Mouse (Mus musculus): ENCODE data around the gene Strip1.

Gene Strip1

GRCm38 (mm10) chr3:107593632-107594031 is 37.9 kb downstream of the Strip1 start:
- DNase-seq (ENCODE audit: low spot score) = no peak

- no peak for DNase-seq (ENCODE audit: low spot score)
Measured at GRCm38 (mm10) chr3:107591612-107592011, 39.9 kb downstream of the Strip1 start.

DNA sequence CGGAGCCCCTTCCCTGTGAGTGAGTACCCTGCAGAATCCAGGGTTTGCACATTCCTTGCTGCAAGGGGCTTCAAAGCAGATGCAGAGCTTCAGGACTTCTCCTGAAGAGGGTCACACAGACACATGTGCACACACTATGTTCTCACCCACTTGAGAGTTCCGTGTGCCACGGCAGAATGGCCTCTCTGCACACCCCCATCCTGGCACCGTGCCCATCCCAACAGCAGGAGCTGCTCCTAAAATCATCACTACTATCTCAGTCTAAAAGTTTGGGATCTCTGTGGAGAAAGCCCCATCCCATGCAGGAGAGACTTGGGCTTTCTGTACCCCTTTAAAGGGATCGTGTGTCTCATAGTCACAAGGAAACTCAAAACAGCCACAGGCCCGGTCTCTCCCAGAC is 45.0 kb downstream of the Strip1 start:
- no peak for DNase-seq (ENCODE audit: low spot score)

- DNase-seq (ENCODE audit: low spot score) = no peak
Measured at GRCm38 (mm10) chr3:107583893-107584292, 47.6 kb downstream of the Strip1 start.

DNA sequence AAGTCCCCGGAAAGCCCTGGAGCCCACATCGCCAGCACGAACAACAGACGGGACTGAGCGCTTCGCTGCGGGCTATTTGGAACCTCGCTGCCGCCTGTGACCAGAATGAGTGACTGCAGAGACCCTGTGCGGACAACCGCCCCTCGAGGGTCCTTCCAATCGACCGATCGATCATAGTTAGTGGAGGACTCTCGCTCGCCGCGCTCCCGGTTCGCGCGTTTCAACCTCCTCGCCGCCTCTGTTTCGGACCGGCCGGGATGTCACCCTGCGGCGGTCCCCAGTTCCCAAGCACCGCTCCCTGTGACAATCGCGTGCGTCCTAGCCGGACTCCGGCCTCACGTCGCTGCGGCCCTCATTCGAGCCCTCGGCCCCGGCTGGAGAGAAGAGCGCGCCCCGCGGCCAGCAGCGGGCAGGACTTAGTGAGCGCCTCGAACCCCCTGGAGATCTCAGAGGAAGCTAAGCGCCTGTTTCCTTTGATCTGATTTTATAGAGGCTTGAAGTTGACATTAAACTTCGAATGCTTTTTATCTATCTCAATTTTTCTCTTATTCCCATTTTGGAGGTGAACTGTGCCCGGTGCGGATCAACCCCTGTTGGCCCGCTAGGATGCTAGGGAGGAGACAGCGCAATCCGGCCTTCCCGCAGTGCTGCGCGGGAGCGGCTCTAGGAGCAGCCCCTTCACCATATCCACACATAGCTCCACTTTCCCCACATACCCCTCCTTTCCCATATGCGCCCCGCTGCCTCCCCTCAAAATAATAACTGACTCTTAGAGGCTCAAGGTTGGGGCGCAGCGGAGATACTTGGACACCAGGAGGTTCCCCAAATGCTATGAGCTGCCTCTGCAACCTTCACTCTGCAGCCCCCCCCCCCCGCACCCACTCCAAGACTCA is 48.4 kb downstream of the Strip1 start:
- DNase-seq (ENCODE audit: low spot score) = no peak

GRCm38 (mm10) chr3:107582130-107582874 is 49.2 kb downstream of the Strip1 start:
- DNase-seq (ENCODE audit: low spot score) = no peak

- DNase-seq (ENCODE audit: low spot score) = no peak
Measured at GRCm38 (mm10) chr3:107581103-107582010, 50.1 kb downstream of the Strip1 start.

DNA sequence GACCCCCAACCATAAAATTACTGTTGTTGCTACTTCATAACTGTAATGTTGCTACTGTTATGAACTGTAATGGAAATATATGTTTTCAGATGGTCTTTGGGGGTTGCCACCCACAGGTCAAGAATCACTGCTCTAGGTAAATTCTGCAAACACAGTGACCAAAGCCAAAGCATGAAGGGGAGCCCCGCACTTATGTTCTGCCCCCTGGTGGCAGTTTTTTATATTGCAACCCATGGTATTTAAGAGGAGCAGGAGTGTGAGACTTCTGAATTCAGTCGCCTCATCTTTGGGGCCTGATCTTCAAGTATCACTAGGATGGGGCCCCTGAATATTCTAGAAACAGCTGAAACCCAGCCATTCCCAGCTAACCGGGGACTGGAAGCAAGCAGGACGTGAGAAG is 52.0 kb downstream of the Strip1 start:
- peak; percentile 77 for DNase-seq (ENCODE audit: low spot score)

DNA sequence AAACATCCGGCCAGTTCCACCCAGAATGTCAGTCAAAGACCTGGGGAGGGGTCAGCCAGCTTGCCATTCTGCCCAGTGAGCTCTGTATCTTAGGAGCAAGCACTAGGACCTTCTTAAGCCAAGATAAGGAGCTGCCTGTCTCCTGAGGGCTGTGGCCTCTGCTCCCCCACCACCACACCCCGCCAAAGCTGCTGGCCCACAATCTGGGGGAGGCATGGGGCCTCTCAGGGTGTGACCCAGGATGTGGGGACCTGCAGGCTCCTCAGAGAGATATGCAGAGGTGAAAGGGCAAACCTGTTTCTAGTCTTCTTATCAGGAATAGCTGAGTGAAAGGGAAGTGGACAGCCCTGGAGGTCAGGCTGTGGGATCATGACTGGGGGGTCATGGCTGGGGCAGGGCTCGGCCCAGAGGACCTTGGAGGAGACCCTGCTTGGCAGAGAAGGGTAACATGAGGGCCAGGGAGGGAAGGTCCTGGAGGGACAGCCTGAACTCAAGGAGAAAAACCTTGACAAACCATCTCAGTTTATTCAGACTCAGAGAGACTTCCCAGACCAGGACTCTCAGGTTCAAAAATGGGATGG is 53.6 kb downstream of the Strip1 start:
- DNase-seq (ENCODE audit: low spot score) = no peak

GRCm38 (mm10) chr3:107576807-107577206 is 54.7 kb downstream of the Strip1 start:
- no peak for DNase-seq (ENCODE audit: low spot score)

DNA sequence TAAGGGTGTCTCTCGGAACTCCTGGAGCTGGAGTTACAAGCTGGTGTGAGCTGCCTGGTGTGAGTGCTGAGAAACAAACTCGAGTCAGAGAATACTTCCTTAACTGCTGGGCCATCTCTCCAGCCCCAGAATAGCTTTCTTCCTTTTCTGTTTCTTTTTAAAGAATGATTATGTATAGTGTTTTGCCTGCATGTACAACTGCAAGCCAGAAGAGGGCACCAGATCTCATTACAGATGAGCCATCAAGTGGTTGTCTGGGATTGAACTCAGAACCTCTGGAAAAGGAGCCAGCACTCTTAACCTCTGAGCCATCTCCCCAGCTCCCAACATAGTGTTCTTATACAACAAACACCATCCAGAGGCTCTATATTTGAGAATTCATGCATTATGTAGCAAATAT is 60.3 kb downstream of the Strip1 start:
- DNase-seq (ENCODE audit: low spot score) = no peak

- DNase-seq (ENCODE audit: low spot score) = no peak
Measured at GRCm38 (mm10) chr3:107568721-107569120, 62.8 kb downstream of the Strip1 start.

- DNase-seq (ENCODE audit: low spot score) = no peak
Measured at GRCm38 (mm10) chr3:107567766-107568165, 63.7 kb downstream of the Strip1 start.

- DNase-seq (ENCODE audit: low spot score) = no peak
Measured at GRCm38 (mm10) chr3:107565331-107565730, 66.2 kb downstream of the Strip1 start.

- no peak for DNase-seq (ENCODE audit: low spot score)
Measured at GRCm38 (mm10) chr3:107563880-107564279, 67.6 kb downstream of the Strip1 start.

GRCm38 (mm10) chr3:107562591-107562990 is 68.9 kb downstream of the Strip1 start:
- DNase-seq (ENCODE audit: low spot score) = no peak

Measured in adipocyte (in vitro differentiated cells).